Mouse (Mus musculus) limb, embryonic 15.5 days (tissue): ENCODE results near the gene Cdkl5. TPM values are rescaled to one million over a fixed set of nuclear protein-coding genes. Genes with fewer than 3 reads are reported as not detected.

Experiments used
- ATAC-seq: fragments of 200-750 bp; cut with Nextera tagmentation; 2 replicates; pipeline ENCODE4 v1.8.0; 2017; ENCODE audit warnings: low read depth, moderate TSS enrichment; ENCODE audit not compliant: insufficient number of reproducible peaks, low FRiP score, low TSS enrichment
- H3K27ac ChIP-seq: fragments of 300-500 bp; sonication (generic); 2 replicates; pipeline ENCODE4 v1.5.1; 2015; ENCODE audit warnings: moderate library complexity, mild to moderate bottlenecking, inconsistent platforms
- H3K27me3 ChIP-seq: fragments of 300-500 bp; sonication (generic); 2 replicates; pipeline ENCODE4 v1.6.1; 2015; ENCODE audit warnings: inconsistent platforms
- H3K36me3 ChIP-seq: fragments of 300-500 bp; sonication (generic); 2 replicates; pipeline ENCODE4 v1.6.1; 2015; ENCODE audit warnings: inconsistent platforms
- H3K4me1 ChIP-seq: fragments of 300-500 bp; sonication (generic); 2 replicates; pipeline ENCODE4 v1.6.1; 2015; ENCODE audit warnings: inconsistent platforms
- H3K4me2 ChIP-seq: fragments of 300-500 bp; sonication (generic); 2 replicates; pipeline ENCODE4 v1.6.1; 2015; ENCODE audit warnings: mild to moderate bottlenecking, inconsistent platforms
- H3K4me3 ChIP-seq: fragments of 300-500 bp; sonication (generic); 2 replicates; pipeline ENCODE4 v1.5.1; 2015; ENCODE audit warnings: mild to moderate bottlenecking, inconsistent platforms
- H3K9ac ChIP-seq: fragments of 300-500 bp; sonication (generic); 2 replicates; pipeline ENCODE4 v1.6.1; 2015; ENCODE audit warnings: inconsistent platforms
- H3K9me3 ChIP-seq: fragments of 300-500 bp; sonication (generic); 2 replicates; pipeline ENCODE4 v1.6.1; 2016; ENCODE audit warnings: inconsistent platforms
- WGBS: fragments of 180-500 bp; shearing (Covaris S2); methylation state at CpG from one replicate; pipeline ENCODE4 v1.1.7; 2015; 5-methylcytosine and 5-hydroxymethylcytosine counted together
- polyA plus RNA-seq: library from polyadenylated mRNA; unstranded; fragments of >200 nt; fragmentation: Nextera tagmentation; extraction: Ambion mirVana; gene quantifications from 2 replicates; pipeline ENCODE4 v1.2.1, GENCODE M21; 2015

The Cdkl5 gene
- 2.0 TPM in 2 replicates for polyA plus RNA-seq

GRCm38 (mm10) chrX:160994543-160995121 is at the start of gene Cdkl5:
Gene Cdkl5, minus strand, starts transcription at chrX:160994704.
- 26% methylated on average over 48 of the region's 53 CpGs for WGBS
- peak; percentile 96 for ATAC-seq

GRCm38 (mm10) chrX:161033235-161033803 is 38.8 kb upstream of the Cdkl5 start:
- H3K9ac ChIP-seq = no peak overlapping the region
- no peak overlapping the region for H3K4me2 ChIP-seq
- no peak for ATAC-seq
- 39% methylated on average over 3 of the region's 3 CpGs for WGBS
- H3K27me3 ChIP-seq = no peaks in the 10 kb centered on the region
- H3K36me3 ChIP-seq = no peaks in the 10 kb centered on the region
- no peak overlapping the region for H3K4me3 ChIP-seq
- H3K27ac ChIP-seq = no peak overlapping the region
- H3K4me1 ChIP-seq = no peaks in the 10 kb centered on the region
- no peaks in the 10 kb centered on the region for H3K9me3 ChIP-seq

More at GRCm38 (mm10) chrX:160994543-160995121, at the start of gene Cdkl5:
- Histone ChIP-seq H3K9ac (peak within 1 kb of the TSS; percentile 45), H3K4me1 (no peaks in the 10 kb centered on the region), H3K27ac (peak within 1 kb of the TSS; percentile 74), H3K36me3 (no peaks in the 10 kb centered on the region), H3K9me3 (no peaks in the 10 kb centered on the region), H3K4me2 (peak within 1 kb of the TSS; percentile 57), H3K27me3 (peaks cover 17% of the 10 kb centered on the region; the same call in 1 of the 2 replicates), H3K4me3 (peak within 1 kb of the TSS; percentile 56)

- Histone ChIP-seq H3K9ac (no peak overlapping the region), H3K4me2 (no peak overlapping the region), H3K4me1 (no peaks in the 10 kb centered on the region), H3K27ac (no peak overlapping the region), H3K9me3 (no peaks in the 10 kb centered on the region), H3K4me3 (no peak overlapping the region), H3K27me3 (no peaks in the 10 kb centered on the region), H3K36me3 (no peaks in the 10 kb centered on the region)
- WGBS = 58% methylated on average over 2 of the region's 2 CpGs
- no peak for ATAC-seq
Measured at GRCm38 (mm10) chrX:161032423-161032822, 37.9 kb upstream of the Cdkl5 start.

DNA sequence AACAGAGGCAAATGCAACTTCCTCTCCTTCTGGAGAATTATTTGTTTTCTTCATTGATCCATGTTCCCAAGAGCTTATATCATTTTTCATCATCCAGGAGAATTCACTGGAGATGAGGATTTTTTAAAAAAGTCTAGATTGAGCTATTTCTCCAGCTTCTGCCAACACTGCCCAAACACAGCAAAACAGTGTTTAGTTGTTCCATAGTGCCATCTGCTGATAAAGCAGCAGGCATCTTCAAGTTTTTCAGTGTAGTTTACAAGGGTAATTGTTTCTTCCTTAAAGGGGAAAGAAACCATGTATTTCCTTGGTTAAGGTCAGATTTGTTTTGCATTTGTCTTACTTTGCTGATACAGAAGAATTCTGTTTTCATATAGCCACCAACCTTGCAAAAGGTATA is 35.7 kb upstream of the Cdkl5 start:
- H3K9me3 ChIP-seq = no peaks in the 10 kb centered on the region
- H3K4me1 ChIP-seq = no peaks in the 10 kb centered on the region
- no peak overlapping the region for H3K4me3 ChIP-seq
- no peak overlapping the region for H3K9ac ChIP-seq
- no peak overlapping the region for H3K27ac ChIP-seq
- H3K27me3 ChIP-seq = no peaks in the 10 kb centered on the region
- no peak overlapping the region for H3K4me2 ChIP-seq
- H3K36me3 ChIP-seq = no peaks in the 10 kb centered on the region
- ATAC-seq = no peak

- WGBS = 63% methylated on average over 2 of the region's 2 CpGs
Measured at GRCm38 (mm10) chrX:161024475-161024874, 30.0 kb upstream of the Cdkl5 start.

DNA sequence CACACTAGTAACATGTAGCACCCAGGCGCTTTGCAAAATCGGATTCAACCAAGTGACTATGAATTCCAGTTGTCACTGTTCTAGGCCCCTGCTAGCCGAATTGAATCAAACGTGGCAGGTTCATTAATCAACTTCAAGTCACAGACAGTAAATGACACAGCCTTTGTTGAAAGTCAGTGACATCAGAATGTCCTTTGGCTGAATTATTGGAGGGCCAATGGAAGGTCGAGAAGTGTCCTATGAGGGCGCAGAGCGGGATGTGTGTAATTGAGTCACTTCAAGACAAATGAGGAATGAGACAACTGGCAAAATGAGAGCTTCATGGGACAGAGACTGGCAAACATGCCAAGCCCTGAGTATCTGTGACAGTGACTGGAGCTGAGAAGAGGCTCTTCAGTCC is 27.0 kb upstream of the Cdkl5 start:
- Histone ChIP-seq H3K9me3 (no peaks in the 10 kb centered on the region), H3K27me3 (0 out of 2 replicates have a peak, but pooled peaks cover 6% of the 10 kb centered on the region), H3K4me1 (no peaks in the 10 kb centered on the region), H3K4me2 (no peak overlapping the region), H3K27ac (no peak overlapping the region), H3K36me3 (no peaks in the 10 kb centered on the region), H3K4me3 (no peak overlapping the region), H3K9ac (no peak overlapping the region)
- ATAC-seq = no peak
- 79% methylated on average over 7 of the region's 7 CpGs for WGBS

More at GRCm38 (mm10) chrX:161024475-161024874, 30.0 kb upstream of the Cdkl5 start:
- Histone ChIP-seq H3K27ac (no peak overlapping the region), H3K9me3 (no peaks in the 10 kb centered on the region), H3K36me3 (no peaks in the 10 kb centered on the region), H3K4me1 (no peaks in the 10 kb centered on the region), H3K4me2 (no peak overlapping the region), H3K4me3 (no peak overlapping the region), H3K27me3 (no peaks in the 10 kb centered on the region), H3K9ac (no peak overlapping the region)
- ATAC-seq = no peak

GRCm38 (mm10) chrX:161018179-161018578 is 23.7 kb upstream of the Cdkl5 start:
- H3K4me2 ChIP-seq = no peak overlapping the region
- no peaks in the 10 kb centered on the region for H3K4me1 ChIP-seq
- ATAC-seq = no peak
- H3K27me3 ChIP-seq = 0 out of 2 replicates have a peak, but pooled peaks cover 6% of the 10 kb centered on the region
- H3K36me3 ChIP-seq = no peaks in the 10 kb centered on the region
- no peak overlapping the region for H3K27ac ChIP-seq
- 52% methylated on average over 1 of the region's 1 CpGs for WGBS
- H3K9ac ChIP-seq = no peak overlapping the region
- H3K9me3 ChIP-seq = no peaks in the 10 kb centered on the region
- no peak overlapping the region for H3K4me3 ChIP-seq

GRCm38 (mm10) chrX:161006272-161006671 is 11.8 kb upstream of the Cdkl5 start:
- Histone ChIP-seq H3K4me1 (no peaks in the 10 kb centered on the region), H3K9ac (no peak overlapping the region), H3K9me3 (no peaks in the 10 kb centered on the region), H3K27ac (no peak overlapping the region), H3K27me3 (0 out of 2 replicates have a peak, but pooled peaks cover 6% of the 10 kb centered on the region), H3K4me3 (no peak overlapping the region), H3K4me2 (no peak overlapping the region), H3K36me3 (no peaks in the 10 kb centered on the region)
- WGBS = 59% methylated on average over 1 of the region's 1 CpGs
- ATAC-seq = no peak

DNA sequence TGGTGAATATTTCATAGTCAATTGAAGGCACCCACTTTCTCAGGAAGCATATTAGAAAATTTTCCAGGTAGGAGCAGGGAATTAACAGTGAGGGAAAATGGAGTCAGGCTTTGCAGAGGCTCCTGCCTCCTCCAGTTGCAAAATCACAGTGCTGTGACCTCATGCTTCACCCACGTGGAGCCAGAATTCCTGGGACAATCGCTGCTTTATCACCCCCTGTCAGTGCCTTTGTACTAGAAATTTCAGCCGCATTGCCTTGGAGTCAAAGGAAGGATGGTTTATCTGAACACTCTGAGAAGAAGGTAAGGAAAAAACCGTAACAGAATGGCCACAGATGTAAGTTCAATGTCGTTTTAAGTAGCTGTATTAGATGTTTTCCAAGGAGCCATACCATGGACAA is 1.5 kb upstream of the Cdkl5 start:
- H3K27ac ChIP-seq = no peak overlapping the region
- WGBS = 23% methylated on average over 5 of the region's 5 CpGs
- H3K9ac ChIP-seq = no peak overlapping the region
- H3K9me3 ChIP-seq = no peaks in the 10 kb centered on the region
- ATAC-seq = no peak
- no peaks in the 10 kb centered on the region for H3K36me3 ChIP-seq
- no peak overlapping the region for H3K4me2 ChIP-seq
- peaks cover 17% of the 10 kb centered on the region; the same call in 1 of the 2 replicates for H3K27me3 ChIP-seq
- no peaks in the 10 kb centered on the region for H3K4me1 ChIP-seq
- no peak overlapping the region for H3K4me3 ChIP-seq

GRCm38 (mm10) chrX:160995131-160995667 is 695 bp upstream of the Cdkl5 start:
- peak overlapping the region; percentile 74 for H3K27ac ChIP-seq
- no peaks in the 10 kb centered on the region for H3K4me1 ChIP-seq
- H3K4me2 ChIP-seq = peak overlapping the region; percentile 44
- H3K4me3 ChIP-seq = peak overlapping the region; percentile 56
- H3K9ac ChIP-seq = peak overlapping the region; percentile 23
- H3K36me3 ChIP-seq = no peaks in the 10 kb centered on the region
- no peaks in the 10 kb centered on the region for H3K9me3 ChIP-seq
- no peak for ATAC-seq
- WGBS = 21% methylated on average over 30 of the region's 31 CpGs
- H3K27me3 ChIP-seq = peaks cover 17% of the 10 kb centered on the region; the same call in 1 of the 2 replicates

GRCm38 (mm10) chrX:160993749-160994539 is 560 bp downstream of the Cdkl5 start:
- Histone ChIP-seq H3K4me1 (no peaks in the 10 kb centered on the region), H3K9ac (peak overlapping the region; percentile 45; the same call in 1 of the 2 replicates), H3K27ac (peak overlapping the region; percentile 68), H3K4me3 (peak overlapping the region; percentile 56), H3K27me3 (peaks cover 17% of the 10 kb centered on the region; the same call in 1 of the 2 replicates), H3K36me3 (no peaks in the 10 kb centered on the region), H3K4me2 (peak overlapping the region; percentile 57), H3K9me3 (no peaks in the 10 kb centered on the region)
- 33% methylated on average over 34 of the region's 39 CpGs for WGBS
- no peak; the same call in 1 of the 2 replicates for ATAC-seq
